Mouse (Mus musculus): ENCODE results near the gene Yars. TPM values are rescaled to one million over a fixed set of nuclear protein-coding genes. Genes with fewer than 3 reads are reported as not detected.

Gene Yars
- polyA plus RNA-seq, 1 experiment from 2014 or later = 85.0 TPM

- no peaks in the 10 kb centered on the region for H3K9me3 ChIP-seq (ENCODE audit: low read length)
- peaks cover 36% of the 10 kb centered on the region for H3K4me1 ChIP-seq (ENCODE audit: insufficient read depth, low read length)
- H3K36me3 ChIP-seq (ENCODE audit: insufficient read depth, low read length) = no peaks in the 10 kb centered on the region
- no peak for ATAC-seq (ENCODE audit: low FRiP score, low TSS enrichment)
- no peak overlapping the region for H3K4me2 ChIP-seq (replicated peaks; ENCODE audit: low read depth, low read length)
- no peaks in the 10 kb centered on the region for H3K27me3 ChIP-seq (ENCODE audit: insufficient read depth, low read length)
- H3K9ac ChIP-seq (replicated peaks; ENCODE audit: low read length) = no peak overlapping the region
- WGBS = 58% methylated on average over 4 of the region's 4 CpGs
- H3K27ac ChIP-seq (ENCODE audit: low read length) = no peak overlapping the region
- H3K4me3 ChIP-seq (ENCODE audit: low read length) = no peak overlapping the region
Observed at GRCm38 (mm10) chr4:129259101-129259500, 69.5 kb downstream of the Yars start.

- H3K9me3 ChIP-seq (ENCODE audit: low read length) = no peaks in the 10 kb centered on the region
- no peaks in the 10 kb centered on the region for H3K36me3 ChIP-seq (ENCODE audit: insufficient read depth, low read length)
- ATAC-seq (ENCODE audit: low FRiP score, low TSS enrichment) = no peak
- H3K4me3 ChIP-seq (ENCODE audit: low read length) = no peak overlapping the region
- 13% methylated on average over 6 of the region's 6 CpGs for WGBS
- peaks cover 36% of the 10 kb centered on the region for H3K4me1 ChIP-seq (ENCODE audit: insufficient read depth, low read length)
- no peak overlapping the region for H3K27ac ChIP-seq (ENCODE audit: low read length)
- H3K4me2 ChIP-seq (replicated peaks; ENCODE audit: low read depth, low read length) = no peak overlapping the region
- H3K9ac ChIP-seq (replicated peaks; ENCODE audit: low read length) = no peak overlapping the region
- no peaks in the 10 kb centered on the region for H3K27me3 ChIP-seq (ENCODE audit: insufficient read depth, low read length)
Observed at GRCm38 (mm10) chr4:129260678-129261077, 71.1 kb downstream of the Yars start.

DNA sequence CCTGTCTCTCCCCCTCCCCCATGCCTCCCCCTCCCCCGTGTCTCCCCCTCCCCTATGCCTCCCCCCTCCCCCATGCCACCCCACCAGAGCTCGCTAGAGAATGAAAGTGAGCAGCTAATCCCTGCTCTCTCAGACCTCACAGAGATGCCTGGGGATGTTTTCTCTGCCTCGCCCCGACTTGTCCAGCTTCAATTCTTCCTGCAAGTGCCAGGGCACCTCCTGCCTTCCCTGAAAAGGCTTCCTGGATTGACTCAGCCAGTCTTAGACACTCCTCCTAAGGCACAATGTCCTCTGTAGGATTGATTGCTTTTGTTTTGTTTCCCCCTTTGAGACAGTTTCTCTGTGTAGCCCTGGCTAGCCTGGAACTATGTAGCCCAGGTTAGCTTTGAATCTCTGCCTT lies 71.6 kb downstream of the Yars start, which contains the start of gene C77080:
Gene C77080 (minus strand): TSS at position 209 of the 400 bp plus-strand sequence.
- no peak within 1 kb of the TSS for H3K4me2 ChIP-seq (replicated peaks; ENCODE audit: low read depth, low read length)
- ATAC-seq (ENCODE audit: low FRiP score, low TSS enrichment) = no peak
- no peak within 1 kb of the TSS for H3K9ac ChIP-seq (replicated peaks; ENCODE audit: low read length)
- H3K9me3 ChIP-seq (ENCODE audit: low read length) = no peaks in the 10 kb centered on the region
- H3K27ac ChIP-seq (ENCODE audit: low read length) = no peak within 1 kb of the TSS
- no peaks in the 10 kb centered on the region for H3K27me3 ChIP-seq (ENCODE audit: insufficient read depth, low read length)
- 24% methylated on average over 2 of the region's 4 CpGs for WGBS
- H3K4me3 ChIP-seq (ENCODE audit: low read length) = no peak within 1 kb of the TSS
- H3K4me1 ChIP-seq (ENCODE audit: insufficient read depth, low read length) = peaks cover 33% of the 10 kb centered on the region
- H3K36me3 ChIP-seq (ENCODE audit: insufficient read depth, low read length) = no peaks in the 10 kb centered on the region

GRCm38 (mm10) chr4:129263225-129264021 lies 73.9 kb downstream of the Yars start:
- 18% methylated on average over 19 of the region's 19 CpGs for WGBS
- Histone ChIP-seq H3K4me2 (replicated peaks; ENCODE audit: low read depth, low read length) (peak overlapping the region; percentile 14; the same call in 1 of the 2 replicates), H3K4me3 (ENCODE audit: low read length) (no peak overlapping the region), H3K36me3 (ENCODE audit: insufficient read depth, low read length) (no peaks in the 10 kb centered on the region), H3K4me1 (ENCODE audit: insufficient read depth, low read length) (peaks cover 24% of the 10 kb centered on the region), H3K9me3 (ENCODE audit: low read length) (no peaks in the 10 kb centered on the region), H3K27ac (ENCODE audit: low read length) (0 out of 2 replicates have a peak overlapping the region, but pooled peaks have one; percentile 31), H3K27me3 (ENCODE audit: insufficient read depth, low read length) (no peaks in the 10 kb centered on the region), H3K9ac (replicated peaks; ENCODE audit: low read length) (no peak overlapping the region)
- ATAC-seq (ENCODE audit: low FRiP score, low TSS enrichment) = peak; percentile 88

DNA sequence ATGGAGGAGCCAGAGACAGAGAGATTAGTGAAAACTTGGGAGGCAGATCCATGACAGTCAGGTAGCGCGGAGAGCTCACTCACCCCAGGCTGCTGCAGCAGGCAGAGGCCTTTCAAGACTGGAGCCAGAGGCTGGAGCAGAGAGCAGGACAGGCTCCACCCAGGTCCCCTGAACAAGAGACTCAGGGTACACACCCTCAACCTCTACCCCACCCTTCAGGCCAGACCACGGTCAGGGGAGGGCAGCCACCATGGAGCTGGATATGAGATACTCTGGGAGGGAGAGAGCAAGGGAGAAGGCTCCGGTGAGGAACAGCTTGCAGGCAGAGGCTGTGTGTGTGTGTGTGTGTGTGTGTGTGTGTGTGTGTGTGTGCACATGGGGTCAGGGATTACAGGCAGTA lies 76.6 kb downstream of the Yars start:
- H3K27ac ChIP-seq (ENCODE audit: low read length) = no peak overlapping the region
- no peaks in the 10 kb centered on the region for H3K36me3 ChIP-seq (ENCODE audit: insufficient read depth, low read length)
- H3K9ac ChIP-seq (replicated peaks; ENCODE audit: low read length) = no peak overlapping the region
- peaks cover 13% of the 10 kb centered on the region for H3K4me1 ChIP-seq (ENCODE audit: insufficient read depth, low read length)
- WGBS = 72% methylated on average over 4 of the region's 4 CpGs
- no peaks in the 10 kb centered on the region for H3K27me3 ChIP-seq (ENCODE audit: insufficient read depth, low read length)
- H3K4me3 ChIP-seq (ENCODE audit: low read length) = no peak overlapping the region
- H3K9me3 ChIP-seq (ENCODE audit: low read length) = no peaks in the 10 kb centered on the region
- no peak for ATAC-seq (ENCODE audit: low FRiP score, low TSS enrichment)
- H3K4me2 ChIP-seq (replicated peaks; ENCODE audit: low read depth, low read length) = no peak overlapping the region

DNA sequence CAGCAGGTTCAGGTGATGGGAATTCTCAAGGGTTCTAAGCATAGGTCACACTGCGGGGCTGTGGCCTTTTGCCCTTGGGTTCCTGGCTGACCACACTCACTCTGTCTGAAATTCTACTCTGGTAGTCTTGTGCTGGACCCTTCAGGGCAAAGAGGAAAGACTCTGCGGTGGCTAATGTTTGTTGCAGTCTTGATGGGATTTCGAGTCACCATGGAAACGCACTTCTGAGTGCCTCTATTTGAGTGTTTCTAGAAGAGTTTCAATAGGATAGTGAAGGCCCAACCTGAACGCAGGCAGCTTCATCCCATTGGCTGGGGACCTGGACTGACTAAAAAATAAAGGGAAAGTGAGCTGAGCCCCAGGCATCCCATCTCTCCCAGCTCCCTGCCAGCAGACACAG lies 77.3 kb downstream of the Yars start:
- Histone ChIP-seq H3K4me1 (ENCODE audit: insufficient read depth, low read length) (peaks cover 15% of the 10 kb centered on the region), H3K4me2 (replicated peaks; ENCODE audit: low read depth, low read length) (no peak overlapping the region), H3K36me3 (ENCODE audit: insufficient read depth, low read length) (no peaks in the 10 kb centered on the region), H3K27ac (ENCODE audit: low read length) (no peak overlapping the region), H3K4me3 (ENCODE audit: low read length) (no peak overlapping the region), H3K27me3 (ENCODE audit: insufficient read depth, low read length) (no peaks in the 10 kb centered on the region), H3K9ac (replicated peaks; ENCODE audit: low read length) (no peak overlapping the region), H3K9me3 (ENCODE audit: low read length) (no peaks in the 10 kb centered on the region)
- no peak for ATAC-seq (ENCODE audit: low FRiP score, low TSS enrichment)
- 83% methylated on average over 5 of the region's 5 CpGs for WGBS

DNA sequence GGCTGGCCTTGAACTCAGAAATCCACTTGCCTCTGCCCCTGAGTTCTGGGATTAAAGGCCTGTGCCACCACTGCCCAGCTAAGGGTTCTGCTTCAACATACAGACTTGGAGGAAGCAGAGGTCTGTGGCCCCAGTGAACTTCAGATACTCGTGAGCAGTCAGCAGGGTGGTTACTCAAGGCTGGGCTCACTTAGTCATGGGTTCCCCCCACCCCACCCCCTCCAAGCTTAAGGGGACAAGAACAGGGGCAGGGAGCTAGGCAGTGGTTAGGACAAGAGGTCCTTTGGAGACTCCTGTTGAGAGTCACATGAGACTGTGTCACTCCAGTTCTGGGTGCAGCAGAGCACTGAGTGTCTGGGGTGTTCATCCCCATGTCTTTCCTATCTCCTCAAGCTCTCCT lies 79.1 kb downstream of the Yars start:
- ATAC-seq (ENCODE audit: low FRiP score, low TSS enrichment) = no peak

More for the DNA sequence above, 79.1 kb downstream of the Yars start:
- H3K27me3 ChIP-seq (ENCODE audit: insufficient read depth, low read length) = no peaks in the 10 kb centered on the region
- H3K4me2 ChIP-seq (replicated peaks; ENCODE audit: low read depth, low read length) = no peak overlapping the region
- 42% methylated on average over 1 of the region's 1 CpGs for WGBS
- peaks cover 8% of the 10 kb centered on the region for H3K4me1 ChIP-seq (ENCODE audit: insufficient read depth, low read length)
- H3K9me3 ChIP-seq (ENCODE audit: low read length) = no peaks in the 10 kb centered on the region
- no peaks in the 10 kb centered on the region for H3K36me3 ChIP-seq (ENCODE audit: insufficient read depth, low read length)
- no peak overlapping the region for H3K27ac ChIP-seq (ENCODE audit: low read length)
- no peak overlapping the region for H3K9ac ChIP-seq (replicated peaks; ENCODE audit: low read length)
- no peak overlapping the region for H3K4me3 ChIP-seq (ENCODE audit: low read length)

Other genes with a start within 250 kb of the Yars start
- 21.7 and 26.3 TPM in 2 replicates for gene Azin2, start 227.3 kb upstream of the Yars start, polyA plus RNA-seq (2015; fragmentation: Nextera tagmentation; extraction: Ambion mirVana)
- gene Ak2, start 197.8 kb upstream of the Yars start, polyA plus RNA-seq (2015; fragmentation: Nextera tagmentation; extraction: Ambion mirVana) = 226 and 238 TPM in 2 replicates
- gene Rnf19b, start 131.5 kb upstream of the Yars start, polyA plus RNA-seq (2015; fragmentation: Nextera tagmentation; extraction: Ambion mirVana) = 6.4 and 6.7 TPM in 2 replicates
- 11.5 and 14.5 TPM in 2 replicates for gene Tmem54, start 84.2 kb upstream of the Yars start, polyA plus RNA-seq (2015; fragmentation: Nextera tagmentation; extraction: Ambion mirVana)
- 1.6 and 2.2 TPM in 2 replicates for gene Hpca, start 67.7 kb upstream of the Yars start, polyA plus RNA-seq (2015; fragmentation: Nextera tagmentation; extraction: Ambion mirVana)
- 3.0 and 3.4 TPM in 2 replicates for gene Fndc5, start 52.8 kb upstream of the Yars start, polyA plus RNA-seq (2015; fragmentation: Nextera tagmentation; extraction: Ambion mirVana)
- 23.2 and 25.6 TPM in 2 replicates for gene S100pbp, start within 50 bp of the Yars start, polyA plus RNA-seq (2015; fragmentation: Nextera tagmentation; extraction: Ambion mirVana)
- 9.3 and 10.4 TPM in 2 replicates for gene C77080, start 71.6 kb downstream of the Yars start, polyA plus RNA-seq (2015; fragmentation: Nextera tagmentation; extraction: Ambion mirVana)
- gene Sync, start 97.9 kb downstream of the Yars start, polyA plus RNA-seq (2015; fragmentation: Nextera tagmentation; extraction: Ambion mirVana) = 1.2 and 1.3 TPM in 2 replicates
- 383 and 405 TPM in 2 replicates for gene Rbbp4, start 145.6 kb downstream of the Yars start, polyA plus RNA-seq (2015; fragmentation: Nextera tagmentation; extraction: Ambion mirVana)
- 44.4 and 45.1 TPM in 2 replicates for gene Zbtb8os, start 145.9 kb downstream of the Yars start, polyA plus RNA-seq (2015; fragmentation: Nextera tagmentation; extraction: Ambion mirVana)
- gene Zbtb8a, start 188.4 kb downstream of the Yars start, polyA plus RNA-seq (2015; fragmentation: Nextera tagmentation; extraction: Ambion mirVana) = 17.2 and 18.4 TPM in 2 replicates

Data from kidney, embryonic 16.5 days (tissue).